Mouse (Mus musculus) spleen, adult 2 months (tissue): ENCODE results near the gene Mettl7b.

Experiments
- CTCF ChIP-seq: fragments of 200-500 bp; IDR thresholded peaks from 2 replicates; pipeline ENCODE4 v1.5.1; 2011; ENCODE audit warnings: mild to moderate bottlenecking, inconsistent platforms; ENCODE audit not compliant: insufficient read depth, insufficient read length, insufficient replicate concordance; ENCODE audit errors: extremely low read depth
- POLR2A ChIP-seq: fragments of 200-500 bp; IDR thresholded peaks from 2 replicates; pipeline ENCODE4 v1.6.1; 2011; ENCODE audit warnings: low read depth, low read length, inconsistent platforms

GRCm38 (mm10) chr10:128937756-128938390 lies 22.9 kb downstream of the Mettl7b start:
- TF ChIP-seq CTCF (no peak), POLR2A (no peak)
